Mouse (Mus musculus) T-helper 2 cell (primary cell): Measurements from ENCODE around the gene Acot6.

Source experiments
- in situ Hi-C: fragments of 300-600 bp; cut with MboI, MseI; formaldehyde crosslinking; loops from one replicate; pipeline ENCODE4 v1.15.1; 2025; ENCODE audit warnings: high pct_unique_total_duplicates

Gene Acot6

DNA sequence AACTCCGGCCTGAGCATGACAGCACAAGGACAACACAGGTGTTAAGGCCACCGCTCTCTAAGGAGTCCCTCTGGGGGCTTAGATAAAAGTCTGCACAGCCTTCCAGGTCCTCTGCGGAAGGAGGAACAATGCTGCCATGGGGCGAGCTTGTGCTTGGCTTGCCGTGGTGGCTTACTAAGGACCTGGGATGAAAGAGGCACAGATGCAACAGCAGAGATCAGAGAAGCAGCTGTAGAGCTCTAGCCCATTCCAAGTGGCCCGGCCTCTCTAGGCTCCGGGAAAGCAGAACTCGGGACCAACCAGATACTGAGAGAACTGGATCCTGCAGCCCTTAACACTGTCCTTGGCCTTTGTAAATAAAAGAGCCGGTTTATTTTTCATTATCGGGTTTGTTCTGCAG is 51.5 kb downstream of the Acot6 start:
- in situ Hi-C loops: no loop called here

DNA sequence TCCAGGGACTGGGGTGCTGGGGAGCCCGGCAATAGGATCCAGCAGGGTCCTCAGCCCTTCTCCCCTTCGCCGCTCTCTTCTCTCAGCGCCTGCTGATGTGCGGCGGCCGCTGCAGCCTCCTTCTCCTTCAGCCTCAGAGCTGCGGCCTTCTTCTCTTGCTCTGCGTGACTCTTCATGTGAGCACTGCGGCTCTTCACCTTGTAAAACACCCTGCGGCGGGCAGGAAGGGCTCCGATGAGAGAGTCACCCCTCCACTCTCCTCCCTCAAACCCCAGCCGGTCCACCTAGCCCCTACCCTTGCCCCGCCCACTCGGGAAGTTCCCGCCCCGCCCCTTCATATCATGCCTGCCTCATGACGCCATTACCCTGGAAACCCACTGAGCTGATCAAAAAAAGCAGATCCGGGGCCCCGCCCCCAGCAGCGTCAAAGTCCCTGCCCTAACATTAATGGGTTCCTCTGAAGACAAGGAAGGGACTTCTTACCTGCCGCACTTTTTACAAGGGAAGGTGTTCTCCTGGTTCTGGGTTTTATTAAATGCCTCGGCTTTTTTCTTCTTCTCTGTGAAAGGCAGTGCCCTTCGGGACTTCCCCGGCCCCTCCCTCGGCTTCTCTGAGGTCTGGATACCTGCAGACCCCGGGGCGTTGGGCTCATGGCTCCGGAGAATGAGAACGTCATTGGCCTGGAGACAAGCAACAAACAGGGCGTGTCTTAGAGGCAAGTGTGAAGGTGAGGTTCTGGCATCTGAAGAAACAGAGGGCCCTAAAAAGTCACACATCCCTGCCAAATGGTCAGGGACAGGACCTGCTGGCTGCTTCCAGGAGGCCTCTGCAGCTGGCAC is 52.1 kb downstream of the Acot6 start:
- in situ Hi-C loops: no loop called here

DNA sequence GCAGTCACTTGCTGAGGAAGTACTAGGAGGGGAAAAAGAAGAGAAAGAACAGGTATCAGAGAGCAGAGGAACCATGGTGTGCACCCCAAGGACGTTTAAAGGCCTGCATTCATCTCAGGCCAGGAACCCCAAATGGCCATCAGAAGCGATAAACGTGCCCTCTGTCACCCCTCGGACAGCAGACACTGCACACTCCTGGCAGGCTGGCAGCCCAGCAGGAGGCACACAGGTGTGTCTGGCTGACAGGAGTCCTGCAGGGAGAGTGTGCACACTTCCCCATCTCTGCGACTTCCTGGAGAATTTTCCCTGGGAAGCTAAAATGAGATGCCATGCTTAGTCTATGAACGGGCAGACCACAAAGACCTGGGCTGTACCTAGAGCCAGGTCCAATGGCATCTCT is 53.0 kb downstream of the Acot6 start:
- in situ Hi-C loops: no loop called here

DNA sequence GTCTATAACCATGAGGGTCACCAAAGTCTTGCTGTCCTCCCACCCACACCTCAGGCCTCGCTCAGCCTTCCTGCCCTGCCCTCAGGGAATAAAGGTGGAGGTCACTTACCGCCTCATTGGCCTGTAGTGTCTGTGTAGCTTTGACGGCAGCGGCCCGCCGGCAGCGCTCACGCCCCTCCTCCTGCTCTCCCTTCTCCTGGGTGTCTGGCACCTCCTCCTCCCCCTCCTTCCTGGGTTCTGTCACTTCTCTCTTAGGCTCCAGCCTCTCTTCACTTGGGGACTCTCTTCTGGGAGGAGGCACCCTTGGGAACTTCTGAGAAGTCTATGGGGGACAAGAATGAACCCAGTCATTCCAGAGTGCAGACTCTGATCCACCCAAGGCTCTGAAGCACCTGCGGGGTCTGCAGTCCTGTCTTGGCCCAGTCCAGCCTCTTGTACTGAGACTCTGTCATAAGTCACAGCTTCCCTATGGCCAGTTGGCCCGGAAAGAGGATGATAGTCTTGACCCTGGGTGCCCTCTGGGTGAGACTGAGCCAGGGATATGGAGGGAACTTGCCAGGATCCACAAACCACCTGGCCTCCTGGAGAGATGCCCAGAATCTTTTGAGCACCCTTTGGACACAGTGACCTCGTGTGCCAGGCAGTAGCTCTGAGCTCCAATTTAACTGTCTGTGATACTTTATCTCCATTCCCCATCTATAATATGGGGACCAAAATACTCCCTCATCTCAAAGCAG is 54.5 kb downstream of the Acot6 start:
- in situ Hi-C loops: no loop called here

GRCm38 (mm10) chr12:84155523-84155871 is 55.0 kb downstream of the Acot6 start:
- in situ Hi-C loops: no loop called here

GRCm38 (mm10) chr12:84156210-84156609 is 55.8 kb downstream of the Acot6 start:
- in situ Hi-C loops: no loop called here

DNA sequence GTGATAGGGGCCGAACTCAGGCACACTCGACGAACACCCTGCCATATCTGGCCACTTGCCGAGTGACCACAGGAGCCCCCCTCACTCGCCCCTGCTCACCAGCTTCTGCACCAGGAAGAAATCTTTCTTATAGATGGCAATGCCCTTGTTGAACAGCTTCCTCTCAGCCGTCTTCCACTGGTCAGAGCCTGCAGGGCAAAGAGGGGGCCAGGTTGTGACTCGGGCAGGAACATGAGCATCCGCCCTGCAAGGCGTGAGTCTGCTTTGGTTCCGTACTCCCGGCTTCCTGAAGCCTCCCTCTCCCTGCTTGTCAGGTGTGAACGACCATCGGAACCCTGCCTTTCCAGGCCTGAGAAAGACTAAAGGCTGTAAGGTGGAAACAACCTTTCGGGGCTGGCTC is 57.7 kb downstream of the Acot6 start:
- in situ Hi-C loops: no loop called here

GRCm38 (mm10) chr12:84160491-84160890 is 60.0 kb downstream of the Acot6 start:
- in situ Hi-C loops: loop anchor here (5.0 kb wide), 1 partner anchor 92 kb away; no protein-coding TSS in a partner anchor
